Mouse (Mus musculus) forebrain, postnatal 0 days (tissue): Measurements from ENCODE around the gene Col9a2. TPM values are rescaled to one million over a fixed set of nuclear protein-coding genes. Genes with fewer than 3 reads are reported as not detected.
A peak's percentile ranks its signal among the peaks of the same experiment; 100 is the strongest.

Experiments used
- ATAC-seq: fragments of 200-750 bp; cut with Nextera tagmentation; 2 replicates; pipeline ENCODE4 v1.8.0; 2017; ENCODE audit warnings: mild to moderate bottlenecking, moderate library complexity
- DNase-seq: peaks from one replicate; pipeline ENCODE4 v3.0.0-alpha.2; 2015
- H3K27ac ChIP-seq: fragments of 300-500 bp; sonication (generic); 2 replicates; pipeline ENCODE4 v1.5.1; 2014; ENCODE audit warnings: low read depth, mild to moderate bottlenecking, antibody characterized with exemption, low read length, moderate library complexity, mixed read lengths
- H3K27me3 ChIP-seq: fragments of 300-500 bp; sonication (generic); 2 replicates; pipeline ENCODE4 v1.6.1; 2014; ENCODE audit warnings: mild to moderate bottlenecking, low read length, mixed read lengths; ENCODE audit not compliant: insufficient read depth
- H3K36me3 ChIP-seq: fragments of 300-500 bp; sonication (generic); 2 replicates; pipeline ENCODE4 v1.6.1; 2014; ENCODE audit warnings: mild to moderate bottlenecking, moderate library complexity; ENCODE audit not compliant: insufficient read depth
- H3K4me1 ChIP-seq: fragments of 300-500 bp; sonication (generic); 2 replicates; pipeline ENCODE4 v1.6.1; 2014; ENCODE audit warnings: antibody characterized with exemption; ENCODE audit not compliant: insufficient read depth
- H3K4me2 ChIP-seq: fragments of 300-500 bp; sonication (generic); 2 replicates; pipeline ENCODE4 v1.6.1; 2014; ENCODE audit warnings: low read depth, mild to moderate bottlenecking, moderate library complexity
- H3K4me3 ChIP-seq: fragments of 300-500 bp; sonication (generic); 2 replicates; pipeline ENCODE4 v1.5.1; 2014; ENCODE audit warnings: low read depth, low read length, mixed read lengths
- H3K9ac ChIP-seq: fragments of 300-500 bp; sonication (generic); 2 replicates; pipeline ENCODE4 v1.6.1; 2014; ENCODE audit warnings: mild to moderate bottlenecking
- H3K9me3 ChIP-seq: fragments of 300-500 bp; sonication (generic); 2 replicates; pipeline ENCODE4 v1.6.1; 2016; ENCODE audit warnings: low read length
- CTCF ChIP-seq: sonication (generic); IDR thresholded peaks from 2 replicates; pipeline ENCODE4 v1.5.1; 2016; ENCODE audit warnings: antibody characterized with exemption, control low read depth, low read depth
- WGBS: fragments of 180-500 bp; shearing (Covaris S2); extraction: QIAGEN DNeasy Blood & Tissue Kit; methylation state at CpG from one replicate; pipeline ENCODE4 v1.1.7; 2014; 5-methylcytosine and 5-hydroxymethylcytosine counted together
- polyA plus RNA-seq: library from polyadenylated mRNA; unstranded; fragments of >200 nt; fragmentation: Nextera tagmentation; extraction: Ambion mirVana; gene quantifications from 2 replicates; pipeline ENCODE4 v1.2.1, GENCODE M21; 2015
- total RNA-seq: library from RNA; depleted of rRNA; stranded (reverse); fragments of >200 nt; gene quantifications from 2 replicates; pipeline ENCODE4 v1.2.3, GENCODE M21; 2014

The Col9a2 gene
- total and polyA plus RNA-seq, 2 experiments from 2014 or later: 9.1 to 29.8 TPM

- 4% methylated on average over 3 of the region's 3 CpGs for WGBS
- DNase-seq: peak; percentile 82
- H3K9ac ChIP-seq: peak overlapping the region; percentile 0; the same call in 1 of the 2 replicates
Observed at GRCm38 (mm10) chr4:121003611-121004091, 35.5 kb upstream of the Col9a2 start.

GRCm38 (mm10) chr4:121004679-121005078, 34.5 kb upstream of the Col9a2 start:
- Histone ChIP-seq H3K4me1 (peaks cover 31% of the 10 kb centered on the region), H3K36me3 (no peaks in the 10 kb centered on the region), H3K4me3 (no peak overlapping the region), H3K9me3 (no peaks in the 10 kb centered on the region), H3K4me2 (no peak overlapping the region), H3K9ac (no peak overlapping the region), H3K27ac (no peak overlapping the region; the same call in 1 of the 2 replicates), H3K27me3 (no peaks in the 10 kb centered on the region)
- ATAC-seq (no peak), DNase-seq (no peak)
- WGBS: 88% methylated on average over 4 of the region's 4 CpGs
- TF ChIP-seq CTCF: no peak

More at GRCm38 (mm10) chr4:121003611-121004091, 35.5 kb upstream of the Col9a2 start:
- Histone ChIP-seq H3K36me3 (no peaks in the 10 kb centered on the region), H3K27me3 (no peaks in the 10 kb centered on the region), H3K4me1 (peaks cover 31% of the 10 kb centered on the region), H3K27ac (peak overlapping the region; percentile 80), H3K4me3 (no peak overlapping the region), H3K4me2 (peak overlapping the region; percentile 29), H3K9me3 (no peaks in the 10 kb centered on the region)
- peak; percentile 90 for ATAC-seq
- TF ChIP-seq CTCF: no peak

GRCm38 (mm10) chr4:121007006-121007405, 32.2 kb upstream of the Col9a2 start:
- Histone ChIP-seq H3K4me3 (no peak overlapping the region), H3K9ac (no peak overlapping the region)

GRCm38 (mm10) chr4:121008071-121008745, 31.0 kb upstream of the Col9a2 start:
- Histone ChIP-seq H3K4me2 (no peak overlapping the region), H3K27ac (no peak overlapping the region), H3K9me3 (no peaks in the 10 kb centered on the region), H3K9ac (no peak overlapping the region), H3K4me1 (0 out of 2 replicates have a peak, but pooled peaks cover 12% of the 10 kb centered on the region), H3K36me3 (no peaks in the 10 kb centered on the region), H3K4me3 (no peak overlapping the region), H3K27me3 (no peaks in the 10 kb centered on the region)
- no peak for DNase-seq
- ATAC-seq: no peak
- no peak for TF ChIP-seq CTCF
- 80% methylated on average over 3 of the region's 3 CpGs for WGBS

More at GRCm38 (mm10) chr4:121007006-121007405, 32.2 kb upstream of the Col9a2 start:
- Histone ChIP-seq H3K36me3 (no peaks in the 10 kb centered on the region), H3K27me3 (no peaks in the 10 kb centered on the region), H3K9me3 (no peaks in the 10 kb centered on the region), H3K4me1 (peaks cover 24% of the 10 kb centered on the region), H3K27ac (no peak overlapping the region), H3K4me2 (no peak overlapping the region)
- DNase-seq: no peak
- no peak for TF ChIP-seq CTCF
- ATAC-seq: no peak

- H3K36me3 ChIP-seq: no peaks in the 10 kb centered on the region
- H3K27me3 ChIP-seq: no peaks in the 10 kb centered on the region
- DNase-seq (no peak), ATAC-seq (no peak)
- H3K4me2 ChIP-seq: no peak overlapping the region
- WGBS: 81% methylated on average over 5 of the region's 5 CpGs
- H3K9ac ChIP-seq: no peak overlapping the region
- no peak overlapping the region for H3K27ac ChIP-seq
- 0 out of 2 replicates have a peak, but pooled peaks cover 8% of the 10 kb centered on the region for H3K4me1 ChIP-seq
- TF ChIP-seq CTCF: no peak
- no peak overlapping the region for H3K4me3 ChIP-seq
- H3K9me3 ChIP-seq: no peaks in the 10 kb centered on the region
Observed at GRCm38 (mm10) chr4:121009151-121009550, 30.0 kb upstream of the Col9a2 start.

- ATAC-seq: no peak
- 87% methylated on average over 11 of the region's 11 CpGs for WGBS
Observed at GRCm38 (mm10) chr4:121010770-121011549, 28.2 kb upstream of the Col9a2 start.

More at GRCm38 (mm10) chr4:121010770-121011549, 28.2 kb upstream of the Col9a2 start:
- no peak for TF ChIP-seq CTCF
- Histone ChIP-seq H3K4me2 (no peak overlapping the region), H3K9me3 (no peaks in the 10 kb centered on the region), H3K9ac (no peak overlapping the region), H3K4me1 (0 out of 2 replicates have a peak, but pooled peaks cover 7% of the 10 kb centered on the region), H3K27me3 (no peaks in the 10 kb centered on the region), H3K4me3 (no peak overlapping the region), H3K27ac (no peak overlapping the region), H3K36me3 (no peaks in the 10 kb centered on the region)
- no peak for DNase-seq
